Mouse (Mus musculus) adrenal gland, postnatal 14 days (tissue): Measurements from ENCODE around the gene Zfp790. TPM values are rescaled to one million over a fixed set of nuclear protein-coding genes. Genes with fewer than 3 reads are reported as not detected.
"Not testable (repeated sequence)": the region's sequence is repeated elsewhere in the genome, so short reads cannot be mapped to it uniquely, and the experiment has no call there.

Experiments used
- DNase-seq: peaks from one replicate; pipeline ENCODE4 v3.0.0; 2021; ENCODE audit warnings: mixed read lengths
- microRNA-seq, 2 experiments: library from miRNA; unstranded; fragments of <30 nt; microRNA quantifications; one replicate each; pipeline ENCODE4 v1.2.0; 2021
- total RNA-seq: library from RNA; stranded (reverse); gene quantifications from 2 replicates; pipeline ENCODE4 v1.2.3, GENCODE M21; 2021

The Zfp790 gene
- total RNA-seq, 1 experiment from 2014 or later: 13.3 TPM

DNA sequence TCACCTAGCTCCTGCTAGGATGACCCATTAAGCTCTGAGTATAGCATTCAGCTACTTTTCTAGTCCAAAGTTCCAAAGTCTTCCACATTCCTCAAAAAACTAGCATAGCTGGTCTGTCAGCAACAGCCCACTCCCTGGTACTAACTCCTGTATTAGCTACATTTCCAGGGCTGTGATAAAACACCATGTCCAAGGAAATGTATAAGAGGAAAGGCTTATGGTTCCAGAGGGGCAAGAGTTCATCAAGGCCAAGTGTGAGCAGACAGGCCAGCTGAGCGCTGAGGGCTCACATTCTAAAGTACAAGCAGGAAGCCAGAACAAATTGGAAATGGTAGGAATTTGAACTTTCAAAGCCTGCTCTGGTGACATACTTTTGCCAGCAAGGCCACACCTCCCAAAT lies 26.2 kb downstream of the Zfp790 start:
- no peak for DNase-seq

DNA sequence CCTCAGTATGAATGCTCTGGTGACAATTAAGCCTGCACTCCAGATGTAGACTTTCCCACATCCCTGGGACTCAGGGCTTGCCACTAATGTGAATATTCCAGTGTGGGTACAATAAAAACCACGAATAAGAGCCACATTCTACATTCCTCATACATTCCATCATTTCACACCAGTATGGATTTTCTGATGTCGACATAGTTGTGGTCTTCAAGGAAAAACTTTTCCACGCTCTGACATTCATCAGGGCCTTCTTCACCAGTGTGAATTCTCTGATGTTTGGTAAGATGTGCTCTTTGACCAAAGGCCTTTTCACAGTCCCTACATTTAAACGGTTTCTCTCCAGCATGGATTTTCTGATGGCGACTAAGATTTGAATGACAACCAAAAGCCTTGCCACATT lies 28.7 kb downstream of the Zfp790 start:
- DNase-seq: no peak

DNA sequence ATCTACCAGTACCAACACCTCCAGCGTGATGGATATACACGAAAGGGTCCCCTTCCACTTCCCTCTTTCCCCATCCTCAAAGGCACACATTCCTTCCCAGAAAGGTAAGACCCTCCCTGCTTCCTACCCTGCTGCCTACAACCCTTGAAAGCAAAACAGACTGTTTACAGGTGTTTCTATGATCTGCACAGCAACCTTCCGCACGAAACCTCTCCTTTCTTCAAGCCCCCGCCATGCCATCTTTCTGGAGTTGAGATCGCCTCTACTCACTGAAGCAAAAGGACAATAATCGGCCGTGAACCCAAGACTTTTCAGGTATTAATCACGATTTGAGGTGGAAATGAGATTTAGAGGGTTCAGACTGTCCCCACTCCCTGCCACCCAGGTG lies 36.9 kb downstream of the Zfp790 start:
- no peak for DNase-seq

DNA sequence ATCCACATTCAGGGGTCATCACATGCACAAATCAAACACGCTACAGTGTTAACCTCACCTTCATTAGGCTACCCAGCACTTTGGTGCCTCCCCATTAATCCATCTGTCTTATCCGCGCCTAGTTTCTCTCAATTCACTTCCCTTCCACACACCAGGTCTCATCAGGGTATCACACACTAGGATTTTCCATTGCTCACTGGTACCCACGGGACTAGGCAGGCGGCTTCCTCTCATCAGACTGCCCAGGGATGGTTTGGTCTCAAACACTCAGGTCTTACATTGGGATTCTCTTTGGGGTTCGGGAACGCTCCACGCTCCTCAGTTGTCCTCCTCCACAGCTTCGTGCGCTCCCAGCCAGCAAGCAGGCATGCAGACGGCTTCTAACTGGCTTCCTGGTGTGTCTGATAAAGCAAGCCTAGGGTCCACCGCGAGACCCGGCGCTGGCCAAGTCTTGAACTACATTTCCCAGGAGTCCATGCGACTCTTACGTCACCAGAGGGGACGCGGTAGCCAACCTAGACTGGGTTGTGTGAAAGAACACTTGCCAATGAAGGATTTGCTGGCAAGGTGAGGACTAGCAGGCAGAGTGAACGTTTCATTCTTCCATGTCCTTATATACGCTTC lies 37.4 kb downstream of the Zfp790 start, which contains the start of gene Zfp940:
Gene Zfp940, minus strand, starts transcription at position 451 of the 624 bp plus-strand sequence.
- DNase-seq: peak; percentile 85

DNA sequence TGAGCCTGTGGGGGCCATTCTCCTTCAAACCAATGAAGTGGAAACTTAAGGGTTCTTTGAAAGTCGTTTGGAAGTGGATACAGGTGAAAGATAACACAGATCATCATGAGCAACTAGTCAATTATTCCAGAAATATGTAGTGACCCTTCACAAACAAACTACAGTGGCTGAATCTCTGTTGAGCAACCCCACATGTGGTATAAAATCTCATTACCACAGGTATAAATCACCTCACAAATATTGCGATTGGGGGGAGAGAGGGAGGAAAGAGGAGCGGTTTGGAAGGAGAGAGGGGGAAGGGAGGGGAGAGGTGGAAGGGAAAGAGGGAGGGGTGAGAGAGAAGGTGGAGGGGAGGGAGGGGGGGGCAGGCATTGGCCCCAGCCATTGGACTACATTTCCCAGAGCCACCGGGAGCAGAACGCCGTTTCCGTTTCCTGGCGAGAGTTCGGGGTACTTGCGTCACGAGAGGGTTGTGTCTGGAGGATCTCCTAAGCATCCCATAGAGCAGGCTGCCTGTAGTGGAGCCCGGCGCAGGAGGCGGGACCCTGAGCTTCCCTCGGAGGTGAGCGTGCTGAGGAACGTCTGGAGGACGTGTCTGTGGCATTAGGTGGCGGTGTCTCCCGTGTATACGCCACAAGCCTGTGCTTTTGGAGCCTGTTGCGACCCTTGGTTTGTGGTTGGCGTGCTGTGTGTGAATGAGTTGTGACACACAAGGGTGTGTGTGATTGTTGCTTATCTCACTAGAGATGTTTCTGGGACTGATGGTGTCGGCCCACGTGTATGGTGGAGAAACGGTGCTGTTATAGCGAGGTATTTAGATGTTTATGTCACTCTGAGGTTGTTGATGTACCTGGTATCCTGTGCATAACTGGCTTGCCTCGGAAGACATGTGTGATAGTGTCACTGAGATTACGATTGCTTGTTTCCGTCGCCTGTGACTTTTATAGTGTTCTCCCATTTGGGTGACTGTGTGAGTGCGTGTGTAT lies 43.9 kb downstream of the Zfp790 start, which contains the start of gene Zfp420:
Gene Zfp420, plus strand, starts transcription at position 448 of the 986 bp plus-strand sequence.
- DNase-seq: peak; percentile 92

DNA sequence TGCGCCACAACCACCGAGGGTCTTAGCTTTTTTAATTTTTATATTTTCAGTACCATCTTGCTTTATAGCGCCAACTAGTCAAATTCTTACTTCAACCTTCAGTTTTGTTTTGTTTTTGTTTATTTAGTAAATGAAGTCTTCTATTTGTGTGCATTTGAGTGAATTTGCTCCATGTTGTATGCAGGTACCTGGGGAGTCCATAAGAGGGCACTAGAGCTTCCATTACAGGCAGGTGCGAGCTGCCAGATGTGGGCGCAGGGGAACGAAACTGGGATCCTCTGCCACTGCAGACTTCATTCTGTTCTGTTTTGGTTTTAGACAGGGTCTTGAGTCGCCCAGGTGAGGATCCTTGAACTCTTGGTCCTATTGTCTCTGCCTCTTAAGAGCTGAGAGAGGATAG lies 45.7 kb downstream of the Zfp790 start:
- DNase-seq: no peak

DNA sequence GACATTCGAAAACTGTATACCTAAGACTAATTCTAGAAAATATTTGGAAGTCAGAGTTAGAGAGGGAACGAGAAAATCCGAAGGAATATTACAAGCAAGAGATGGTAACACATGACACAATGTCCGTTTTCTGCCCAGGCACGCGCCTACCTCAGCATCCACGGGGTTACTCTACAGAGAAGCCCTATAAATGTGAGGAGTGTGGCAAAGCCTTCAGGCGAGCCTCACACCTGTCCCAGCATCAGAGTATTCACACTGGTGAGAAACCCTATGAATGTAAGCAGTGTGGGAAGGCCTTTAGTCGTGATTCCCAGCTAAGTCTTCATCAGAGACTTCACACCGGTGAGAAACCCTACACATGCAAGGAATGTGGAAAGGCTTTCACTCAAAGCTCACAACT lies 58.3 kb downstream of the Zfp790 start:
- no peak for DNase-seq

DNA sequence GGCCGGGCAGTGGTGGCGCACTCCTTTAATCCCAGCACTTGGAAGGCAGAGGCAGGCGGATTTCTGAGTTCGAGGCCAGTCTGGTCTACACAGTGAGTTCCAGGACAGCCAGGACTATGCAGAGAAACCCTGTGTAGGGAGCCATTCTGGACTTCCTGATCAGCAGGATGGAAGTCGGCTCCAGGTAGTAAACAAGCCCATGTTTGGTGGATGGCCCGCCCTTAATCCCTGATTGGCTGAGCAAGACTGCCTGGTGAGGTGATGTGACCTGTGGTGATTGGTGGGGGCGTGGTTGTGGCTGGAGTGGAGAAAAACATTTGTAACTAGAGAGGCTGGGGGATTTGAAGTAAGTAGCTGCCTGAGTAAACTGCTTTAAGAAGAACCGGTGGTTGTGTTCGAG lies 61.6 kb downstream of the Zfp790 start:
- not testable (repeated sequence) for DNase-seq

DNA sequence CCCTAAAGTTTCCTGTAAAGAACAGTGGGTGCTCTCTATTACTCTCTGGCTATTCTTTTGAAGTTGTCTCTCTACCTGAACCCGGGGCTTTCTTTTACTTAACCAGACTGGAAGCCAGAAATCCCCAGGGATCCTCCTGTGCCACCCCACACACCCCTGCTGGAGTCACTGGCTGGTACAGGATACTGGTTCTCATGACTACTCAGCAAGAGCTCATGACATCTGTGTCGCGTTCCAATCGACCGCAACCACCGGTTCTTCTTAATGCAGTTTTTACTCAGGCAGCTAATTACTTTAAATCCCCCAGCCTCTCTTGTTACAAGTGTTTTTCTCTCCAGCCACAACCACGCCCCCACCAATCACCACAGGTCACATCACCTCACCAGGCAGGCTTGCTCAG lies 64.1 kb downstream of the Zfp790 start:
- DNase-seq: no peak

Small RNA genes within 50 kb of the gene (microRNA-seq; reads per million reads assigned to microRNA genes)
- gene Mir1964: 1.3 to 4.2 reads per million in 2 experiments

Other genes starting within 250 kb of the Zfp790 start
- gene Catsperg2, start 89.1 kb upstream of the Zfp790 start, total RNA-seq: not detected in 2 replicates
- 14.6 and 15.4 TPM in 2 replicates for gene Zfp84, start 47.6 kb upstream of the Zfp790 start, total RNA-seq
- 3.6 and 4.1 TPM in 2 replicates for gene Zfp30, start 32.1 kb upstream of the Zfp790 start, total RNA-seq
- gene Zfp940, start 37.6 kb downstream of the Zfp790 start, total RNA-seq: 1.1 and 3.3 TPM in 2 replicates
- 4.3 TPM in 2 replicates for gene Zfp420, start 43.9 kb downstream of the Zfp790 start, total RNA-seq
- 11.9 and 12.2 TPM in 2 replicates for gene Zfp27, start 90.5 kb downstream of the Zfp790 start, total RNA-seq
- gene Zfp383, start 92.1 kb downstream of the Zfp790 start, total RNA-seq: 4.7 and 6.5 TPM in 2 replicates
- gene Zfp74, start 138.0 kb downstream of the Zfp790 start, total RNA-seq: 10.1 and 12.4 TPM in 2 replicates
- 15.2 and 16.4 TPM in 2 replicates for gene Zfp568, start 167.8 kb downstream of the Zfp790 start, total RNA-seq
- 2.0 and 3.7 TPM in 2 replicates for gene Zfp14, start 235.3 kb downstream of the Zfp790 start, total RNA-seq